Mouse (Mus musculus) kidney, adult 11 months (tissue): ENCODE data around the gene Spata22.
"Not testable (repeated sequence)": the region's sequence is repeated elsewhere in the genome, so short reads cannot be mapped to it uniquely, and the experiment has no call there.

Source experiments
- DNase-seq: peaks from one replicate; pipeline ENCODE4 v3.0.0; 2022

Spata22 gene

GRCm38 (mm10) chr11:73329442-73329841 lies at the start of gene Spata22, which contains the start of the genes Aspa and Gm49340:
TSS of gene Spata22 (plus strand) at chr11:73329741.
TSS of gene Aspa (minus strand) at chr11:73329596.
TSS of gene Gm49340 (plus strand) at chr11:73329741.
- DNase-seq: no peak

- DNase-seq: no peak
These were observed 48.8 kb upstream of the Spata22 start for GRCm38 (mm10) chr11:73280710-73281109.

- peak; percentile 59 for DNase-seq
These were observed 48.0 kb upstream of the Spata22 start for GRCm38 (mm10) chr11:73281528-73282027.

GRCm38 (mm10) chr11:73283369-73283768 lies 46.2 kb upstream of the Spata22 start:
- DNase-seq: peak; percentile 26

GRCm38 (mm10) chr11:73283926-73284325 lies 45.6 kb upstream of the Spata22 start:
- DNase-seq: no peak

GRCm38 (mm10) chr11:73284351-73284750 lies 45.2 kb upstream of the Spata22 start:
- no peak for DNase-seq

- DNase-seq: no peak
These were observed 39.9 kb upstream of the Spata22 start for GRCm38 (mm10) chr11:73289621-73290020.

- no peak for DNase-seq
These were observed 26.4 kb upstream of the Spata22 start for GRCm38 (mm10) chr11:73303123-73303522.

- no peak for DNase-seq
These were observed 13.6 kb upstream of the Spata22 start for GRCm38 (mm10) chr11:73315961-73316360.

- DNase-seq: not testable (repeated sequence)
These were observed 11.0 kb upstream of the Spata22 start for GRCm38 (mm10) chr11:73318581-73318980.

GRCm38 (mm10) chr11:73321064-73321463 lies 8.5 kb upstream of the Spata22 start:
- not testable (repeated sequence) for DNase-seq

GRCm38 (mm10) chr11:73323906-73324830 lies 5.4 kb upstream of the Spata22 start:
- DNase-seq: peak; percentile 49

- DNase-seq: peak; percentile 92
These were observed 3.1 kb upstream of the Spata22 start for GRCm38 (mm10) chr11:73326485-73326886.

GRCm38 (mm10) chr11:73327361-73327760 lies 2.2 kb upstream of the Spata22 start:
- DNase-seq: no peak

GRCm38 (mm10) chr11:73333357-73333756 lies 3.8 kb downstream of the Spata22 start:
- DNase-seq: no peak

- DNase-seq: no peak
These were observed 7.4 kb downstream of the Spata22 start for GRCm38 (mm10) chr11:73336919-73337318.

- DNase-seq: no peak
These were observed 20.9 kb downstream of the Spata22 start, which contains the start of gene Olfr20 for GRCm38 (mm10) chr11:73350483-73350882. TSS of gene Olfr20 (plus strand) at chr11:73350783.

GRCm38 (mm10) chr11:73370946-73371345 lies 41.4 kb downstream of the Spata22 start, which contains the start of gene Olfr376:
TSS of gene Olfr376 (plus strand) at chr11:73371246.
- no peak for DNase-seq

- no peak for DNase-seq
These were observed 65.8 kb downstream of the Spata22 start for GRCm38 (mm10) chr11:73395374-73395773.
